ENCODE assay signal across 19 mouse cellular contexts in genomic region chr13:50510470-50511343, GRCm38 (mm10). TPM values are rescaled to one million over a fixed set of nuclear protein-coding genes. Genes with fewer than 3 reads are reported as not detected.
DNase-seq lines count a peak whose midpoint lies in the region; TF ChIP-seq lines count a peak whose summit lies in the region.
"Not testable (repeated sequence)": the region's sequence is repeated elsewhere in the genome, so short reads cannot be mapped to it uniquely, and the experiment has no call there.
"Had no signal": no experiment of that assay in that cellular context is flagged by ENCODE, and none has a peak within 500 bp of the region (broad histone marks: within the 10 kb centered on the region; RNA-seq: fewer than 3 reads in every experiment).

No protein-coding gene starts in this region.

- not testable (repeated sequence) for TF ChIP-seq CTCF in kidney, adult 2 months (conservative IDR thresholded peaks at IDR 0.05; ENCODE audit: insufficient read depth, insufficient read length, low read depth, low read length)

- H3K4me1 ChIP-seq in kidney, adult 2 months (ENCODE audit: control insufficient read depth, insufficient read depth, low read length) = not testable (repeated sequence)

- not testable (repeated sequence) for H3K27ac ChIP-seq in kidney, adult 2 months (ENCODE audit: insufficient read depth, low read depth, low read length)

- H3K36me3 ChIP-seq in kidney, adult 2 months (ENCODE audit: control insufficient read depth, insufficient read depth, low read length) = not testable (repeated sequence)

- H3K4me3 ChIP-seq in kidney, adult 2 months (ENCODE audit: insufficient read depth, low read depth, low read length) = not testable (repeated sequence)

- not testable (repeated sequence) for H3K27me3 ChIP-seq in kidney, adult 2 months (replicated peaks; ENCODE audit: control insufficient read depth, insufficient read depth, low read length)

- TF ChIP-seq POLR2A in kidney, adult 2 months (IDR thresholded peaks at IDR 0.05; ENCODE audit: low read depth, low read length) = not testable (repeated sequence)

- WGBS in kidney, adult 2 months = 68% methylated on average over 9 of the region's 9 CpGs

- peak; percentile 47 for DNase-seq in ES-CJ7 (ENCODE audit: low read depth, low spot score)
- DNase-seq in R1 (ENCODE audit: low read depth, low spot score) = peak; percentile 95
- peak; percentile 56 for DNase-seq in kidney, adult 11 months
- peak; percentile 63 for DNase-seq in kidney, adult 2 months
- DNase-seq in kidney, adult 9 months = peak; percentile 54
- DNase-seq in kidney, postnatal 36 days = peak; percentile 25 to 38

RNA-seq across cellular contexts. Expression of gene Nutm2, which starts 43.6 kb away (rescaled TPM):
- not detected in 2 replicates for polyA plus RNA-seq in kidney, adult 2 months (2012; rRNA removed)
- polyA plus RNA-seq: activated CD4-positive, CD25-positive, alpha-beta regulatory T cell, adult 4 months; CD4-positive, CD25-positive, alpha-beta regulatory T cell, adult 4 months; cerebellum, adult 2 months; cortical plate, adult 2 months; embryonic facial prominence, embryonic 10.5 days; embryonic facial prominence, embryonic 12.5 days; embryonic facial prominence, embryonic 14.5 days; forebrain, embryonic 11.5 days; forebrain, embryonic 13.5 days; forebrain, embryonic 15.5 days; forebrain, postnatal 0 days; G1E; Patski had no signal

Comparison
In these comparisons a context has a peak if more than half of its experiments do, and no peak if none do; other contexts are left out.
1. DNase-seq: peak in every context shown above with its lines; median percentile 95 in R1; 63 in kidney, adult 2 months; 56 in kidney, adult 11 months; 54 in kidney, adult 9 months; 47 in ES-CJ7; 32 in kidney, postnatal 36 days.